Mouse (Mus musculus) erythroid progenitor cell, adult 5-6 weeks (primary cell): Measurements from ENCODE around the gene Psmc3ip. TPM values are rescaled to one million over a fixed set of nuclear protein-coding genes. Genes with fewer than 3 reads are reported as not detected.

Experiments used
- ATAC-seq: replicated peaks from 2 replicates; pipeline ENCODE4 v1.8.0; 2016; ENCODE audit warnings: moderate number of reproducible peaks, mild to moderate bottlenecking, moderate TSS enrichment, inconsistent platforms; ENCODE audit not compliant: poor library complexity, low FRiP score, severe bottlenecking
- total RNA-seq, 2 experiments: library from RNA; stranded (forward) in 1 of 2; stranded (reverse) in 1 of 2; fragments of 150-400 nt in 1 of 2; fragments of 186-747, 209-891 nt in 1 of 2; gene quantifications; 2 replicates each; pipeline versions ENCODE4 v1.2.3 to v1.2.4; 2015 to 2017; ENCODE audit warnings: low replicate concordance in 2 of 2

Psmc3ip gene
- total RNA-seq, 2 experiments from 2014 or later: 5.9 to 29.0 TPM

GRCm38 (mm10) chr11:101082208-101083082 is 12.8 kb downstream of the Psmc3ip start, which contains the start of gene Coasy:
Gene Coasy (plus strand): TSS chr11:101082565.
- peak; percentile 73 for ATAC-seq

GRCm38 (mm10) chr11:101081659-101082058 is 13.6 kb downstream of the Psmc3ip start:
- no peak for ATAC-seq

DNA sequence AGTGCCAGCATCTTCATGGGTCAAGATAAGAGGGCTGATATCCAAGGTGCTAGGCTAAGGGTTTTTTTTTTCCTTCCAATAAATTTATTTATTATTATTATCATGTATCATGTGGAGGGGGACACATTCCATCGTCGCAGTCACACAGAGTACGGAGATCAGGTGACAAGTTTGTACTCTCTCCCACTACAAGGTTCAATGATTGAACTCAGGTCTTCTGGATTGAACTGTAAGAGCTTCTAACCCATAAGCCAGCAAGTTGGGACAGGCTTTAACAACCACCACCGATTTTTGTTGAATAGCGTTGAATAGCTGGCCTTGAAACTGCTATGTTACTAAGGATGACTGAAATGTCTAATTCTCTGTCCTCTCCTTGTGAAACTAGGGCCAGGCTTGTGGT is 14.8 kb downstream of the Psmc3ip start:
- no peak for ATAC-seq

DNA sequence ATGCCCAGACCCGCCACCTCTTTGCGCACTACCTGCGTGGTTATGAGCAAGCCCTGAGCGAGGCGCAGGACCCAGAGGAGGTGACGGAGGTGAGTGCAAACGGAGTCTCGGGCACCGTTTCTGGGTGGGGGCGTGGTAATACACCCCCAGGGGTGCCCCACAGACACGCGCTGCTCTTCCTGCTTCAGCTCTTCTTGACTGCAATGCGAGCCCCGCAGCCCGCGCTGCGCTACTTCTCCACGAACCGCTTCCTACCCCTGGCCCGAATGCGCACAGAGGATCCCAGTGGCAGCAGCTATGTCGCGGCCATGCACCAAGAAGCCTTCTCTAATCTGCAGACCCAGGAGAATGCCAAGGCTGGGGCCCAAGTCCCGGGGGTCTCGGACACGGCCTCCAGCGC is 15.5 kb downstream of the Psmc3ip start:
- no peak for ATAC-seq

DNA sequence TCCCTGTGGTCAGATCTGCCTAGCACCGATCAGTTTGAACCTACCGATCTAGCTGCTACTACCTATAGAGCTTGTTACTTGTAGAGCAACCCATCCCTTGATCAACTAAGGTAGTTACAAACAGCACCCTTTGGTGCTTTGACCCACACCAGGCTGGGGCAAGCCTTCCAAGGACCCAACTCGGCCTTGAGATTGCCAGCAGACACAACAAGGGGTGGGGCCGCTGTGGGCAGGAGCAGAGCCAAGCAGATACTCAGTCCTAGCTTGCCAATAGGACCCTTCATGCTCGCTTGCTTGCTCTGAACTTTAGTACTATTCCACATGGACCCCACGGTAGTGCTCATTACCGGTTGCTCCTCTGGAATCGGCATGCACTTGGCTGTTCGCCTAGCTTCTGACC is 17.1 kb downstream of the Psmc3ip start, which contains the start of gene Hsd17b1:
Gene Hsd17b1, plus strand, starts transcription at position 291 of the 400 bp plus-strand sequence.
- ATAC-seq: no peak

- no peak for ATAC-seq
Observed at GRCm38 (mm10) chr11:101071810-101072428, 23.3 kb downstream of the Psmc3ip start.

- ATAC-seq: no peak
Observed at GRCm38 (mm10) chr11:101070987-101071386, 24.2 kb downstream of the Psmc3ip start.

DNA sequence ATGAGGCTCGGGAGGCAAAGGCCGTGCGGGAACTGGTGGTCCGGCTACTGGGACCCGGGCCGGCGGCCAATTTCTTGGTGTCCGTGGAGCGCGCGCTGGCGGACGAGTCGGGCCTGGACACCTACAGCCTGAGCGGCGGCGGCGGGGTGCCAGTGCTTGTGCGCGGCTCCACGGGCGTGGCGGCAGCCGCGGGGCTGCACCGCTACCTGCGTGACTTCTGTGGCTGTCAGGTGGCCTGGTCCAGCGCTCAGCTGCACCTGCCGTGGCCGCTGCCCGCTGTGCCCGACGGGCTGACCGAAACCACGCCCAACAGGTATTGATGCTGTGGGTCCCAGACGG is 25.1 kb downstream of the Psmc3ip start:
- ATAC-seq: peak; percentile 56

- peak; percentile 90 for ATAC-seq
Observed at GRCm38 (mm10) chr11:101069391-101070188, 25.6 kb downstream of the Psmc3ip start, which contains the start of gene Naglu. Gene Naglu (plus strand): TSS chr11:101070012.

DNA sequence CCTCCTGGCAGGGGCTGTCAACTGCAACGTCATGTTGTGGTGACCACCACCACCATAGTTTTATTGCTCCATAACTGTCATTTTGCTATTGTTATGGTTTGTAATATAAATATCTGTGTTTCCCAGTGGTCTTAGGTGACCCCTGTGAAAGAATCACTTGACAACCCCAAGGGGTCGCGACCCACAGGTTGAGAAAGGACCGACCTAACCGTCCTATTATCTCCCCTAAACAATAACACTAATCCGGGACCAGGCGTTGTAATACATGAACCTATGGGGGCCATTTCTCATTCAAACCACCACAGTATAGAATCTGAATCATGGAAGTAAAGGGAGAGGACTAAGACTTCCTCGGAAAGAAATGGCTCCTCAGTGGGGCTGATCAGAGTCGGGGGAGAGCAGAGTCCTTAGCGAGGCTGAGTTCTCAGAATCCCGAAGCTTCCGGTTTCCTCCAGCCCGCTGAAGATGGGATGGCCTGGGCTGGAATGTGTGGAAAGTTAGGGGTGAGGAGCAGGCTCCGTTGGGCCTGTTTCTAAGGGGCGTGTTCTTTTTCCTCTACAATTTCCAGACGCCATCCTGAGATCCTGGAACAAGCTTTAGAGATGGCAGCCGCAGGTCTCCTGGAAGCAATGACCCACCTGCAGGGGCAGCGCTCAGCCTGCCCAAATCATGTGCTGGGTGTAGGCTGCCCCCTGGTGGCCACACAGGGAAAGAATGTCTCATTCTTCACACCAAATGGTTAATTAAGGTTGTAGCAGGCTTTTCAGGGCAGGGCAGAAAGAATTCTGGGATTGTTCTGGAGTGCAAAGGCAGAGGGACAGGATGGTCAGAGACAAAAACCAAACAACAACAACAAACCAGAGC is 28.5 kb downstream of the Psmc3ip start:
- peak; percentile 32 for ATAC-seq

DNA sequence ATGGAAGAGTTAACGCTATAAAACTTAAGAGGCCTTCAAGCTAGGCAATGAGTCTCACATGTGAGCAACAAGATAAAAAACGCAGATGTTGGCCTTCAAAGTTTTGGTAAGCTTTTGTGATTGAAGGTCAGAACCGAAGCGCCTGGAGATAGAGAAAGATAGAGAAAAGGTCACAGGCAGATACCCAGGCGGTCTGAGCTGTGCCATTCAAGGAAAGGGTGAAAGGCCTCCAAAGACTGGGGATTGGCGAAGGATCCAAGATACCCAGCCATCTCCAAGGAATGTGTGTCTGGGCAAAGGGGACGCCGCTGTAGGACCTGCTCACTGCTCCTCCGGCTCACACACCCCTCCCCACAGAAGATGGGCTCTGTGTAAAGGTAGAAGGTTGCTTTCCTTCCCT is 30.2 kb downstream of the Psmc3ip start:
- ATAC-seq: no peak

DNA sequence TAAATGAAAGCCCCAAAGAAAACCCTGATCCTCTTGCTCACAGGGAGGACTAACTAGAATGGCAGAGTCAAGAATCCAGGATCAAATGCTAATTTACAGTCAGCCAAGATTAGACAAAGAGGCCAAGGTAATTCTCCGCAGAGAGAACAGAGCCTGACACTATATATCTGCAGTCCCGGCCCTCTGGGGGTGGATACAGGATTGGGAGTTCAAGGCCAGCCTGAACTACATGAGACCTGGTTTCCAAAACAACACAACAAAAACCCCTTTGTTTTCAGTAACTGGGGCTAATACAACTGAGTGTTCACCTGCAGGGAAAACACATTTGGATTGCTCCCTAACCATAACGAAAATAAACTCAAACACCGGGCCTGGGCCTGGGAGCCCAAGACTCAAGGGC is 30.8 kb downstream of the Psmc3ip start:
- ATAC-seq: no peak

- ATAC-seq: peak; percentile 90
Observed at GRCm38 (mm10) chr11:101063676-101064327, 31.4 kb downstream of the Psmc3ip start.

GRCm38 (mm10) chr11:101062971-101063675 is 32.1 kb downstream of the Psmc3ip start:
- ATAC-seq: no peak; the same call in 1 of the 2 replicates

DNA sequence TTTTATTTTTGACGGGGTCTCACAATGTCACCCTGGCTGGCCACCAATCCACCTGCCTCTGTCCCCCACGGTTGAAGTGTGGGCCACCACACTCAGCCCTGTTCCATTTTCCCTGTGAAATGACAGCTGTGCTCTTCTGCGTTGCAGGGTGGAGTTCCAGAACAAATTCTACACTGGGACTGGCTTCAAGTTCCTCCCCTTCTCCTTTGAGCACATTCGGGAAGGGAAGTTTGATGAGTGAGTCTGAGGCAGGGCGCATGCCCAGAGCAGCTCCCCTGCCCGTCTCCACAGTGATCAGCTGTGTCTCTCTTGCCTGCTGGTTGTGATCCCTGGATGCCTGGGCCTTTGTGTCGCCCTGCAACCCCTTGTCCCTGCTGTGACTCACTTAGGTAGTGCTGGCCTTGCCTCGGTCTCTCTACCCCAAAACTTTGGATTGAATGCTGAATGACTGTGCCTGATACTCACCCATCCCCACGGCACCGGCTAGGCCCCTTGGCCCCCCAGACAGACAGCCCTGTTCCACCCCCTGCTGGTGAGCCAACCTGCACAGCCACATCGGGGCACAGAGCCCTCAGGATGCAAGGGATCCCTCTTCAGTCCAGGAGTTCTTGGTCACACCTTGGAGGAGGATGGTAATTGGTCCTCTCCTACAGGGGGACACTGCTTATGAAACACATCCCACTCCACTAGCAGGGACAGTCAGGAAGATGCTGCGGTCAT is 32.9 kb downstream of the Psmc3ip start:
- no peak for ATAC-seq

DNA sequence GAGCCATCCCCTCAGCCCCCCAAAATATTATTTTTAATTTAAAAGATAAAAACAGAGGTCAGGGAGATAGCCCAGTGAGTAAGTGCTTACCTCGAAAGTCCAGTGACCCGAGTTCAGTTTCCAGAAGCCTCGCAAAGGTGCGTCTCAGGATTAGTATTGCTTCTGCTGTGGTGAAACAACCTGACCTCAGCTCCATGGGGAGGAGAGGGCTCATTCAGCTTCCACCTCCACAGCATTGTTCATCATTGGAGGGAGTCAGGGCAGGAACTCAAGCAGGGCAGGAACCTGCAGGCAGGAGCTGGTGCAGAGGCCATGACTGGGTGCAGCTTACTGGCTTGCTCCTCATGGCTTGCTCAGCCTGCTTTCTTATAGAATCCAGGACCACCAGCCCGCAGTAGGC is 34.2 kb downstream of the Psmc3ip start:
- ATAC-seq: no peak

- no peak for ATAC-seq
Observed at GRCm38 (mm10) chr11:101060126-101060525, 35.1 kb downstream of the Psmc3ip start.

GRCm38 (mm10) chr11:101059473-101059872 is 35.8 kb downstream of the Psmc3ip start:
- no peak for ATAC-seq
